Mouse (Mus musculus) lung, adult 18-20 months (tissue): Measurements from ENCODE around the gene Git2.
A peak's percentile ranks its signal among the peaks of the same experiment; 100 is the strongest.

Experiments
- DNase-seq, 2 experiments: peaks; one replicate each; pipeline ENCODE4 v3.0.0; 2022; ENCODE audit warnings: mixed read lengths in 2 of 2

The Git2 gene

DNA sequence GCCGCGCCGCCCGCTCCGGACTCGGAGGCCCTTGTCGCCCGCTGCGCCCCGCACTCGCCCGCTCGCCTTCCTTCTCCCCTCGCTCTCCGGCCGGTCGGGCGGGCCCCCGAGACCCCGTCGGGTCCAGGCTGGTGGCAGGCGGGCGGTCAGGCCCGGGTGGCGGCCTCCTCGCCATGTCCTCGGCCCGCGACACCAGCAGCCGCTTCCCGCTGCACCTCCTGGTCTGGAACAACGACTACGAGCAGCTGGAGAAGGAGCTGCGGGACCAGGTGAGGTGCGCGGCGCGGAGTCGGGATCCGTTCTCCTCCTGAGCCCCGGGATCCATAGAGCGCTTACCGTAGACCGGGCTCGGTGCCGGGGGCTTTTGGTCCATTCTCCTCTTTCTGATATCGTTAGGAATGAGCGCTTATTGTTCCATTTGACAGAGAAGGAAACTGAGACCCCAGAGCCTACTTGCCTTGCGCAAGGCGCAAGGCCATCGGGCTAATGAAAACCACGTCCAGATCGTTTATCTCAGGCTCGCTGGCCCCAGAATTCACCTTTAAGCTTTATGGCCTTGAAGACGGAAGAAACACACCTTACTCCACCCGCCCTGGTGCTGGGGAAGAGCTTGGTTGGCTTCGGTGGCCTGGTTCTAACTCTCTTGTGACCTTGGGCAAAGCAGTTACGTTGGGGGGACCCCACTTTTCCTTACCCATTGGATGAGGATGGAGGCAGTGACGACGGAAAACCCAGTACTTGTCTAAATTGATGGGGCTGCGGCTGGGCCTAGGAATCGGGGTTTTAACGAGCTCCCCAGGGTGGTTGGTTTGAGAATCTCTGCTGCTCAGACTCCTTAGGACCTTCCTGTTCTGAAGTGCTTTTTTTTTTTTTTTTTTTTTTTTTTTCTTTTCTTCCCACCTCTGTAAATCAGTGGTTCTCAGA lies at the start of gene Git2:
Gene Git2, minus strand, starts transcription at position 462 of the 924 bp plus-strand sequence.
- no peak for DNase-seq

DNA sequence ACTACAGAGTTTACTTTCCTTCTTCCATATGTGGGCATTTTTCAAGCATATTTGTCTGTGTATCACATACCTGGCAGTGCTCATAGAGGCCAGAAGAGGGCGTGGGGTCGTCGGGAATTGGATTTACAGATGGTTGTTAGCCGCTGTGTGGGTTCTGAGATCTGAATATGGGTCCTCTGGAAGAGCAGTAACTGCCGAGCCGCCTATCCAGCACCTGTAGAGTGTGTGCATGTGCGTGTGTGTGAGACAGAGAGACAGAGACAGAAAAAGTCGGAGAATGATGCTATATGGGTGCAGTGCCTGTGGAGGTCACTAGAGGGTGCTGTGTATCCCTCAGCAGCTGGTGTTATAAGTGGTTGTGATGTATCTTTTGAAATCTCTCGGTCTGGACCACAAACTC lies 48.9 kb upstream of the Git2 start:
- peak; percentile 27 to 38 for DNase-seq

DNA sequence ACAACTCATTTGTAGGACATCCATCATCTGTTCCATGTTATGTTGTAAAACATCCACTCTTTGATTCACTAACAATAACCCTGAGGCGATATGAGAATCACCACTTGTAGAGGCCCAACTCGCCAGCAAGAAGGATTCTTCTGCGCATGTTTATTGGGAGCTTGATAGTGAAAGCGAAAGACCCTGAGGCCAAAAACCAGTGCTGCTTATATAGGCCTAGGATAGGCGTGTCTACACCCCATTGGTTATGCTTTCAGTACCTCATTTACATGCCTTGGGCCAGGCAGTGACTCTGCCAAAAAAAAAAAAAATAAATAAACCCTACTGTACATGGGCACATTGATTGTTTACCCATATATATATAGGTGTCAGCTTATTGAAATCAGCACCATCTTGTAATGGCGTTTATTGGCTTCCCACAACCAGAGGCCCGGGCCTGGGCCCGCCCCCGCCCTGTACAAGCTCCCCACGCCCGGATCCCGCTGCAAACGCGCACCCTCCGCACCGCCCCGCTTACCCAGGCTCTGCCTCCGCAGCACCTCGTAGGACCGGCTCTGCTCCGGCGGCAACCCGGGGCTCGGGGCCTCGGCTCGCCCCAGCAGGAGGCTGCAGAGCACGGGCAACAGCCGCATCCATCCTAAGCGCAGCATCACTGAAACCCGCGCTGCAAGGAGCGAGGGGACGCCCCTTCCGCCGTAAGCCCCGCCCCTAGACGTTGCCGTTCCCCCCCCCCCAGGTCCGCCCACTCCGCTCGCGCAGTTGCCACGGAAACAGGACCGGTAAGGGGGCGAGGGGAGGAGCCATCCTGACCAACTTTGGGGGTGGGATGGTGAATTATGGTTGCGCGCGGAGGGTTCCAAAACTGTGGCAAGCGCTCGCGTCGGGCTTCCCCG lies 47.7 kb upstream of the Git2 start, which contains the start of gene 1500011B03Rik:
Gene 1500011B03Rik, minus strand, starts transcription at position 673 of the 893 bp plus-strand sequence.
- peak; percentile 50 to 64 for DNase-seq

DNA sequence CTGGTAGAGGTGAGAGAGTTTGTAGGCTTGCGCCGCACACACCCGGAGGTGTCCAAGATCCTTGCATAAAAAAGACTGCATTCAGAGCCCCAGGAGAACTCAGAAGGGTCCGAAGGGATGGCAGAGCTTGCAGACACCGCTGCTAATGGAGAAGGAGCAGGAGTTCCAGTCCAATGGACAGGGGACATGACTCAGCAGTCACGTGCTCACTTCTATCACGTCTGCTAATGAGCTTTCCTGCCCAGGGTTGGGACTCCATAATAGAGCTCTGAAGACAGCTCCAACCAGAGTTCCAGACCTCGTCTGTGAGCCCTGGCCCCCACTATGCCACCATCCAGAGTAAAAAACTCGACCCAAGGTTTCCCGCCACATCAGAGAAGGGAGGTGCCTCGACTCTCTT lies 42.8 kb upstream of the Git2 start:
- DNase-seq = no peak

DNA sequence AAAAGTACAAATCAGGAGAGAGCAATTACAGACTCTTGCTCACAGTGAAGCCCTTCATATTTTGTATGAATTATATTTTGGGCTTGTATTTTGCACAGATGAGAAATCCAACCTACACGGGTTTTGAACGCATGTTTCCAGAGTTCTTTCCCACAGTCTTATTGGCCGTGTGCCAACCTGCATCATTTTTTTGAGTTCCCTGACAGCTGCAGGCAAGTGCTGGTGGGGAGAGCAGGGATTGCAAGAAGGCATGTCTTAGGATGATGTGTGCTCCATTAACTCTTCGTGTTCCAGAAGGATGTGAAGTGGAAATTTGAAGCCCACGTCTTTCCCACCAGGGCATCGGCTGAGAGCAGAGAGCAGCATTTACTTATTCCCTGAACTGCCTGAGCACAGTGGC lies 41.3 kb upstream of the Git2 start:
- no peak for DNase-seq

DNA sequence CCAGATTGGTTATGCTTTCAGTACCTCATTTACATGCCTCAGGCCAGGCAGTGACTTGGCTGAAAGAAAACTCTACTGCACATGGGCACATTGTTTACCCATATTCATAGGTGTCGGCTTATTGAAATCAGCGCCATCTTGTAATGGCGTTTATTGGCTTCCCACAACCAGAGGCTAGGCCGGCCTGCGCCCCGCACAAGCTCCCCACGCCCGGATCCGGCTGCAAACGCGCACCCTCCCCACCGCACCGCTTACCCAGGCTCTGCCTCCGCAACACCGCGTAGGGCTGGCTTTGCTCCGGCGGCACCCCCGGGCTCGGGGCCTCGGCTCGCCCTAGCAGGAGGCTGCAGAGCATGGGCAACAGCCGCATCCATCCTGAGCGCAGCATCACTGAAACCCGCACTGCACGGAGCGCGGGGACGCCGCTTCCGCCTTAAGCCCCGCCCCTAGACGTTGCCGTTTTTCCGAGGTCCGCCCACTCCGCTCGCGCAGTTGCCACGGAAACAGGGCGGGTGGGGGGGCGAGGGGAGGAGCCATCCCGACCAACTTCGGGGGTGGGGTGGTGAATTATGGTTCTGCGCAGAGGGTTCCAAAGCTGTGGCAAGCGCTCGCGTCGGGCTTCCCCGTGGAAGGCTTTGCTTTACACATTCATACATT lies 38.3 kb upstream of the Git2 start:
- peak; percentile 80 to 82 for DNase-seq

DNA sequence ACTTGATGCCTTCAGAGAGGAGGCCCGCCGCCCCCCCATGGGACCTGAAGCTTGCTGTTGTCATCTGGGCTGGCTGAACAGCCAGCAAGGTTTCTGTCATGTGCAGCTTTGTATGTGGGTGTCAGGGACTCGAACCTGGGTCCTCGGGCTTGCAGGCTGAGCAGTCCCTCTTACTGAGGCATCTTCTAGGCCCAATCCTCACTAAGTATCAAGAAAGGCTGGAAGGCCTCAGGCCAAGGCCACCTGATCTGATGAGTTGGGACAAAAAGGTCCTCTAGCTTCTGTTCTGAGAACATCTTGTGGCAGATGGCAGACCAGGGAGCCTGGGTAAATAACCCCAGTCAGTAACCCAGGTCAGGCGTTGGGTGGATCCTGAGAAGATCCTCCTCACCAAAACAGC lies 34.5 kb upstream of the Git2 start:
- DNase-seq = no peak

DNA sequence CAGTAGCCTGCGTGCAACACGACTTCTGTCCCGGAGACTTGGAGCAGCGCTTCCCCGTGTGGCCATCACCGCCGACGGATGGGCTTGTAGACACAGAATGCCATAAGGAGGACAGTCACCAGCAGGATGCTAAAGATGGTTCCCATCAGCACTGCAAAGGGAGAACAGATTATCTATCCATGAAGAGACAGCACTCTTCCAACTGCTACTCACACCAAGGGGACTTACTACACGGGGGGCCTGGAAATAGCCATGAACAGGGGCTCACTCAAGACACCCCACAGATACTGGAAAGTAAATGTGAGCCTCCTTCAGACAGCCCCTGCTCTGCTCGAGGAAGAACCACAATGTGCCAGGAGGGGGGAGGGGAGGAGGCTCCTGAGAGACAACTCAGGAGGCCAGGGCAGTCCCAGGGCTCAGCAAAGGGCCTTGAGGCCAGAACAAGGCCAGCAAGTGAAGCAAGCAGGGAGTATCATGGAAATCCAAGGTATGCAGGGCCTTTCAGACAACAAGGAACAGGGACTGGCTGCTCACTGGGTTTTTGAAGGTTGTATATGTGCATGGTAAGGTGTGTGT lies 34.0 kb upstream of the Git2 start:
- DNase-seq = no peak

DNA sequence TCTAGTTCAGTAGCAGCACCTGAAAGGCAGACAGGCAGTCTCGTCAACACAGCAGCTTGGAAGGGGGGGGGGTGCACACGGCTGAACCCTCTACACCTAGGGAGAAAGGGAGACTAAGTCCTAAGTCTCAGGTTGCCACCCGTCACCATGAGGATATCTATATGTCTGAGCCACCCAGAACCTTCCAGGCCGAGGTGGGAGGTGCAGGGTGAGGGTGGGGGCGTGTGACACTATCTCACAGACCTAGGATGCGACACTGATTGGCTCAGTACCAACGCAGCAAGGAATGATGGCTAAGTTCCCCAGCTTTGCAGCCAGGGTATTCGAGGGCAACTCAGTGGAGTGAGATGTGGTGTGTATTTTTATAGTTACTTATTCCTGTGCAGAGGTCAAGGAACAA lies 33.1 kb upstream of the Git2 start:
- no peak for DNase-seq

DNA sequence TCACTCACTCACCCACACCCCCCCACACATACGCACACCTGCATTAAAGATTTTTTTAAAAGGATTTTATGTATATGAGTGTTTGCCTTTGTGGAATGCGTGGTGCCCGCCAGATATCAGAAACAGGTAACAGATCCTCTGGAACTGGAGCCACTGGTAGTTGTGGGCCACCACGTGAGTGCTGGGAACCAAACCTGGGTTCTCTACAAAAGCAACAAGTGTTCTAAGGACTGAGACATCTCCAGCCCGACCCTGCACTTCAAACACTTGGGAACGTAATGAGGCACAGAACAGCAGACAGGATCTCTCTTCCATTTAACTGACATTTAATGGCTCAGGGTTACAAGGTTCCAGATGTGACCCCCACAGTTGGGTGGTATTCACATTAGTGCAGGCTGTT lies 32.6 kb upstream of the Git2 start:
- DNase-seq = no peak

DNA sequence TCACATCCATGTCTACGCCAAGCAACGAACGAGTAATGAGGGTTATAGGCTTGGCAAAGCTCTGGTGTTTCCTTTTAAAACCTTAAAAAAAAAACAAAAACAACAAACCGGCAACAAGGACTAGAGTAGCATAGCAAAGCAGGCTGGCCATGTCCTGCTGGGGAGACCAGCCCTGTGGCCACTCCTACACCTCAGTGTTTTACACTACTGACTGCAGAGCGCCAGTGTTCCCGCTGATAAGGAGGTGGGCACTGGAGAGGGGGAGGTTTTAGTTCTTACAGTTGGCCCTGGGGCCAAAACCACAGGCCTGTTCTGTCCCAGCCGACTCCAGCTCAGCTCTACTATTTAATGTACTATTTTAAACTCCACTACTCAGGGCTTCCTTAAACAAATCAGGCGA lies 32.2 kb upstream of the Git2 start:
- DNase-seq = no peak

DNA sequence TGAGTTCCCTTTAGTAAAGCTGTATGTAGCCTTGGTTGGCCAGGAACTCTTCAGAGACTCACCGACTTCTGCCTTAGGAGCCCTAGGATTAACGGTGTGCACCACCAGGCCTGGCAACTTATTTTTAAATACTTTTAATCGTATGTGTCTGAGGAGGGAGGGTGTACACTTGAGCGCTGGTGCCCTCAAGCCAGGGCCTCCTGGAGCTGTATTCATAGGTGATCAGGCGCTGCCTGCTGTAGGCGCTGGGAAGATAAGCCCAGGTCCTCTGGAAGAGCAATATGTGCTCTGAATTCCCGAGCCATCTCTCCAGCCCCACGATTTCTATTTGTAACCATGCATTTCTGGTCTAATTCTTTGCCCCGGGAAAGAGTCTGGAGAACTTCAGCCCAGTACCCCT lies 31.7 kb upstream of the Git2 start:
- DNase-seq = no peak

DNA sequence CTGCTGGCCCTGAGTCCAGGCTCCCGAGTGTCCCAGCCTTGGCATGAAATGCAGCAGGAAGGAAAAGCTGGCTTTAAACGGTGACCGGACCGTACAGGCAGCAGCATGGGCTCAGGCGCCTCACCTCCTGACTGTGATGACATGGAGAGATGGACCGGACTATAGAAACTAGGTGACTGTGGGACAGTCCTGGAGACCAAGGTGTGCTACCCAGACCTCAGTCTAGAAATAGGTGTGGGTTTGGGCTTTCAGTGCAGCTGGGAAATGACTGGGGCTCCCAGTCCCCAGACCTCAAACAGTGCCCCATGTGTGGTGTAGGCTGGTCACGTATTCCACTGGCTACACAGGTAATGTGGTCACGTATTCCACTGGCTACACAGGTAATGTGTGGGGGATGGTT lies 31.3 kb upstream of the Git2 start:
- no peak for DNase-seq

DNA sequence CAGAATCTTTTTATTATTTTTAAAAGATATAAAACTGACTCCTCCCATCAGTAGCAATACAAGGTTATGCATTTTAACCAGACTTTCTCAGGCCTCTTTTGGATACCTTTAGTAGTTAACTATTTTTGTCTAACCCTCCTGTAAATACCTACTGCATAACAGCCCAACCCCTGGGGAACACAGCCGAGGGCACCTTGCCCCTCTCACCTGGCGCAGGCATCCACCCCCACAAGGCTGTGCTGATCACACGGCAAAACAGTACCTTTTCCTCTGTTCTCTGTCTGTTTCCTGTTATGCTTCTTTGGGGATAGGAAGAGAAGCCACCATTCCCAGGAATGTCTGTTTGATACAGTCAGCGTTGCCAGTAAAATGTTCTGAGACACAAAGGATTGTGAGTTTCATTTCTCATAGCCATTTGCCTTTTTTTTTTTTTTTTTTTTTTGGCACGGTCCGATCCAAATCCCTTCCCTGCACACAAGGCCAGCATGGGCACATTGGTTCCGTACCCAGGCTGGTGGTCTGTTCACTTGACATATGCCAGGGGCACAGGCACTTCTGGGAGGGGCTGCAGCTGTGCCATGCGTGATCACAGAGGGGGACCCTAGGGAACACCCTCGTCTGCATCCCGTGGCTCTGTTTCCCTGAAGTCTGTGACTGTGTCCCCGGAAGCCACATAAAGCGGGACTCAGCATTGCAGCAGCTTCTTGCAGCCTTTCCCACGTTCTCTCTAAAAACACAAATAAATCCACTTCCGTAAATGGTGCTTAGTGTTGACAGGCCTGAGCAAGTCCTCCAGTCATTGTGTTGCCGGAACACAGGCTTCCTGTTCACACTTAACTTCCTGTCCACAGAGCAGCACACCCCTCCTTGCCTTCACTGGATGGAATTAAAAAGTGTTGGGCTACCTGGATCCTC lies 30.4 kb upstream of the Git2 start:
- DNase-seq = no peak

DNA sequence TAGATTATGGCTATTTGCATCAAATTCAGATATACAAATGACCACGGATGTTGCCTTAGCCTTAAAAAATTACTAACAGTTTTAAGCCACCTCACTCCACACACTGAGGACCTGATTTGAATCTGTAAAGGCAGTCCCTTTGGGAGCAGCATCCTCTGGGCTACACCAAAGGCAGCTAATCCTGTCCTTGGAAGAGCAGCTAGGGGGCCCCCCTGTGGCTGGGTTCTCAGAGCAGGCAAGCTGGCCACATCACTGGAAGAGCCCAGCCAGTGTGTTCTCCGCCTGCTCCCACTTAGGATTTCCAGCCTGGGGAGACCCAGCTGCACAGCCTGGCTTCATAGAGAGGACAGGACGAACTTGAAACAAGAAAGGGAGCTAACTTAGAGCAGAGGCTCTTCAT lies 29.6 kb upstream of the Git2 start:
- peak; percentile 54 to 65 for DNase-seq

DNA sequence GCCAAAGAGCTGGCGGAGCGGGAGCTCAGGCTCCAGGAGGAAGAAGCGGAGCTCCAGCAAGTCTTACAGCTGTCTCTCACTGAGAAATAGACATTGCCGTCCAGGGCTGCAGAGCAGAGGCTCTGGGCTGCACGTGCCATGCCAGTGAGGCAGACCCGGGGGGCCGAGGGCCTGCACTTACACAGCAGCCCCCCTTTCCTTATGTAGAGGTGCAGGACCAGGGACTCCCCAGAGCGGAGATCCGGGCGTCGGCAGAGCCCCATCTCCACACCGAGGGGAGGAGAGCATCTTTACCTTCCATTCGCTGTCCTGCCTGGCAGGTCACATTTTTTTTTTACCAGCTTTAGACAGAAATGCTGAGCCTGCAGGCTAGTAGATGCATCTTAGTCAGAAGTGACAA lies 29.0 kb upstream of the Git2 start:
- DNase-seq = no peak

DNA sequence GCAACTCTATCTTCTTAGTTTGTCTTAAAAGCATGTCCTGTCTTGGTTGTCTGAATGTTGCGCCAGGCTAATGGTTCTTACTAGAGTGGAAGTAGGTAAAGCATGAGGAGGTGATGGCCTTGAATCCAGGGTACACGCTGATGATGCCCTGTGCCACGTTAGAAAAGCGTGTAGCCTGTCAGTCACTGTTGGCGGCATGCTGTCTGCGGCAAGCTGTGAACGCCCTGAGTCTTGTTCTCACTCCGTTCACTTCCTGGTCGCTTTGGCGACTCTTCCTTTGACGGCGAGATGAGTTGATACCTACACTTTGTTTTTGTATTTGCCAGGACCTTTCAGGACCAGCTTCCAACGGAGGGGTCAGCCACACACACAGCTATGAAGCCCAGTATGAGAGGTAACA lies 27.9 kb upstream of the Git2 start:
- no peak for DNase-seq

DNA sequence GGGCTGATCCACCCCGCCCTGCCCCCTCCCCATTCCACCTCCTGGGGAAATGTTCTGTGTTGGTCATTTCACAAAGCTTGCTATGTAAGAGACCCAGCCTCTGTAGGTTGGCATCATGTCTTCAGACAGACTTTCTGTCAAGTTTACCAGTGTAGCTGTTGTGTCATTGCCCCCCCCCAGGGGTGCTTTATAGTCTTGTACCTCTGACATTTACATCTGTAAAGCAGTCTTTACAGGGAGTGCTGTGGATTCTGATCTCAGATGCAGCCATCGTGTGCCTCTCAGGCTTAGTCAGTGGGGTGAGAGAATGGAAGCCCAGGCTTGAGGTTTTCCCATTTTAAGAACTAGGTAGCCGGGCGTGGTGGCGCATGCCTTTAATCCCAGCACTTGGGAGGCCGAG lies 26.5 kb upstream of the Git2 start:
- no peak for DNase-seq

DNA sequence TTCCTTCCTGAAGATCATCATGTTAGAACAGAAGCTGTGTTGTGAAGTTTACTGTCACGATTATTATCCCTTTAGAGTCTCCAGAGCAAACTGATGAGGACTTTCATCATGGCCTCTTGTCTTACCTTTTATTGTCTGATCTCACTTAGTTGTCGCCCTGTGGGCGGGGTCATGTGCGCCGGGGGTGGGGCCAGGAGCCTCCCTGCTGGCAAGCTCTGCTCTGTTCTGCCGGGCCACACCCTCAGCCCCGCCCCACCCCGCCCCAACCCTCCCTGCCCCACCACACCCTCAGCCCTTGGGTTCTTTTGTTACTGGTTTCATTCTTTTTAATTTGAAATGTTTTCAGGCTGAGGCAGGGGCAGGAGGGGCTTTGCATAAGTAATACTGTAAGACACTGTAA lies 25.7 kb upstream of the Git2 start:
- peak in 1 of 2 experiments; percentile 42 for DNase-seq

DNA sequence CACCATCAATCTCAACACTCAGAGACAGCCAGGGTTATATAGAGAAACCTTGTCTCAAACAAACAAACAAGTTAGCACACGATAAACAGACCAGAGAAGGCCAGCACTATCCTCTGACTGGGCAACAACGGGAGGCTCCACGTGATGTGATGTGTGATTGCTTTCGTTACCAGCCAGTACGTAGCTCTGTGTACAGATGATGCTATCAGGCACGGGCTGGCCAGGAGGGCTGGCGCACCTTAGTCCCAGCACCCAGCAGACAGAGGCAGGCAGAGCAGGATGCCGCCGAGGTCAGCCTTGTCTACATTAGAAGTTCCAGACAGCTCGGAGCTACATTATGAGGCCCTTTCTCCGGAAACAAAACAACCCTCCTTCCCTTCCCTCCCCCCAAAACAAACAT lies 24.5 kb upstream of the Git2 start:
- DNase-seq = no peak

DNA sequence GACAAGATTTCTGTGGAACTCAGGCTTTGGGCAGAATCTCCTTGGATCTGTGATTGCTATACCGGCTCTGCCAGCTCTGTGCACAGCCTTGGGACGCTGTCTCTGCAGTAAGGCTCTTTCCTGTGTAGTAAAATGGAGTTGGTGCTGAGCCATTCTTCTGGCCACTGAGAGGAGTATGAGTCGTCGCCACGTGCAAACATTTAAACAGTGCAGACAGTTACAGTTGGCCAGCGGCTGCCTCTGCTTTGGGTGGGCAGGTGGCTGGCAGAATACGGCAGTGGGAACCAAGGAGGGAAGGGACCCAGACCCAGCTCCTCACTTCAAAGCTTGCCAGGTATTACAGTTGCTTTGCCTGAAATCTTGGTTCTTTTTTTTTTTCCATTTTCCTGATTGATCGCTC lies 21.9 kb upstream of the Git2 start:
- no peak for DNase-seq
